Mouse (Mus musculus) adrenal gland, adult (tissue): ENCODE measurements around the gene Gng12.
A peak's percentile ranks its signal among the peaks of the same experiment; 100 is the strongest.
"Not testable (repeated sequence)": the region's sequence is repeated elsewhere in the genome, so short reads cannot be mapped to it uniquely, and the experiment has no call there.

Experiments
- DNase-seq, 2 experiments: peaks; one replicate each; pipeline ENCODE4 v3.0.0; 2022 to 2023; ENCODE audit warnings: low spot score in 1 of 2; ENCODE audit not compliant: inconsistent age in 2 of 2

Gene Gng12

GRCm38 (mm10) chr6:66988363-66988762, 92.2 kb downstream of the Gng12 start:
- DNase-seq: no peak

GRCm38 (mm10) chr6:66989037-66989436, 92.8 kb downstream of the Gng12 start:
- DNase-seq: no peak

GRCm38 (mm10) chr6:66989518-66989917, 93.3 kb downstream of the Gng12 start:
- DNase-seq: no peak

DNA sequence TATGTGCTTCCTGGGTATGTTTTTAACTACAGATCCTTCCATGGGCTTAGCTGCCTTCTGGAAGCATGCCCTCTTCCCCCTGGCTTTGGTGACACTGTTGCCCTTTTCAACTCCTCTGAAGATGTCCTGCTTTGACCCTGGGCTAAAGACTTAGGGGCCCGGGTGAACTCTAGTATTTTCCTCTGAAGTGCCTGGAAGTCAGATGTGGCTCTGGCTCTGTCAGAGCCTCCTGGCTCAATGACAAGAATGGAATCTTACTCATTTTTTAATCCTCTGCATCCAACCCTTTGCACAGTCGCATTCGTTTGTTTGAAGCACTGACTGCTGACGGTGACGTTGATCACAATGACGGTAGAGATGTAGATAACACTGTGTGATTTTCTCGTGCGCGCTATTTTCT, 96.0 kb downstream of the Gng12 start:
- DNase-seq: peak; percentile 21 to 66

GRCm38 (mm10) chr6:66992786-66993185, 96.6 kb downstream of the Gng12 start:
- no peak for DNase-seq

DNA sequence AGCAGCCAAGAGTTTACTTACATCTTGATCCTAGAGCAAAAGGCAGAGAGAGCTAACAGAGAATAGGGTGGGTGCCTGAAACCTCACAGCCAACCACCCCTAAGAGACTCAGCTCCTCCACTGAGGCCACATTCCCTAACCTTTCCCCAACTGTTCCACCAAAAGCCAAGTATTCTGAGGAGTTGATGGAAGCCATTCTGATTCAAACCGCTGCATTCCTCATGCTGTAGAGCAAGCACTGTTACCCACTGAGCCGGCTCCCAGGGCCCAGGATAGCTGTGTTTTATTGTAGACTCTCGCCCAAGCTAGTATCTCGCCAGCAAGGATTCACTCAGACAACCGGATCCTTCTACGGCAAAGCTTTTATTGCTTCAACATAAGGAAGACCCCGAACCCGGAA, 98.8 kb downstream of the Gng12 start:
- DNase-seq: no peak

GRCm38 (mm10) chr6:66995825-66996224, 99.6 kb downstream of the Gng12 start:
- DNase-seq: no peak

DNA sequence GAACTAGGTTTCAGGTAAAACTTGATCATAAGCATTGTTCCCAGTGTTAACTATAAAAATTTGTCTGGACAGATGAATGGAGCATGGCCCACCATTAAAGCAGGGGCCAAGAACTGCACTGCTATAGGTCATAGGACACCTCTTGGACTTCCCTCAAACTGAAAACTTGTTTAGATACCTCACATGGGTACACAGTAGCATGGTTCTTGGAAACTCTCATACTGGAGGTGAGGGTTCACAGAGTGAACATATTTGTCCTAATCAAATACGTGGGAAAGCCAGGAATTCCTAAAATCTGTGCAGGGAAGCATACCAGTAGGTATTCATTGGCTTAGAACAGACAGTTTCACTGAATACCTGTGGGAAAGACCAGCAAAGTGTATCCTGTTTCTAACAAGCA, 100.1 kb downstream of the Gng12 start:
- no peak for DNase-seq

DNA sequence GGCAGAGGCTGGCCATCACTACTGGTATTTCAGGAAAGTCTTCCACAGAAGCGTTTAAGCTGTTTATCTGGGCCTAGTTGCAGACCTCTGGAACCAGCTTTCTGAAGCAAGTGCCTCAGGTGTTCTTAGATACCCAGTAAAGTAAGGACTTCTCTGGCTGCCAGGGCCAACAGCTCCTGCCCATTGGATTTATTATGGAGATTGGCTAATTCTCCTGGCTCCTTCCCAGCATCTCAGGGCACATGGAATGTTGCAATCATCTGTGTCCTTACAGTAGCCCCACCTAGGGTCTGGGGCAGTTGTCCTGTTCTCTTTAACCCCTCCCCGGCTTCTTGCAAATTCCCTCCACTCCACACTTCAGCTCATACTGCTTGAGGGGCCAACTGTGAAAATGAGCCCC, 102.4 kb downstream of the Gng12 start:
- peak; percentile 45 to 92 for DNase-seq

DNA sequence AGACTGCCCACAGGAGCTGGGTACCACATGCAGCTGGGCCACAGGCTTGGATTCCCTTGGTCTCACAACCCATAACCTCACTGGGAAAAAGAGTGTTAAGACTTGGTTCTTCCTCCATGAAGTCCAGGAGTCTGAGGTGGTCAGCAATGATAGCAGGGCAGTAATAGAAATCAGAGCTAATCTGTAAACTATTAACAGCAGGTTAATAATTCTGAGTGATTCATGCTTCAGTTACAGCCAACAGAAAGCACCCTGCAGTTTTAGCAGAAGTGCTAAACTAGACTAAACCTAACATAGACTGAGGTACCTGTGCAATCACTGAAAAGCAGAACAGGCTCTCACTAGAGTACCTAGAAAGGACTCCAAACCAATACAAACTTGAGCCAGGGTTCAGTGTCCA, 103.6 kb downstream of the Gng12 start:
- no peak for DNase-seq

DNA sequence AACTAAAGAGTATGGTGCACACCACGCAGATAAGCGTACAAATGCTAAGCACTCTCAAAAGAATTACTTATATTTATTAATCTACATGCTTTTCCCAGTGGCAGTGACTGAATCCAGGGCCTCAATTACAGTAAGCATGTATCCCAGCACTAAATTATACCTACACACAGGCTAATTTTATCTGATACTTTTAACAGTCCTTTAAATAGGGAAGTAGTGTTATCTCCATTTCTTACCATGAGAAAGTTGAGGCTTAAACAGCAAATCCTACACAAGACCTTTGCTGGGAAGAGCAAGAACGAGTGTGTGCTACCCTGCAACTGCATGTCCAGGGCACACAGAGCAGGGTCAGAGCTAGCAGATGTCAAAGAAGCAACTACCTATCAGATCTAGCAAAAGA, 113.7 kb downstream of the Gng12 start:
- no peak for DNase-seq

GRCm38 (mm10) chr6:67010370-67011216, 114.4 kb downstream of the Gng12 start:
- no peak for DNase-seq

DNA sequence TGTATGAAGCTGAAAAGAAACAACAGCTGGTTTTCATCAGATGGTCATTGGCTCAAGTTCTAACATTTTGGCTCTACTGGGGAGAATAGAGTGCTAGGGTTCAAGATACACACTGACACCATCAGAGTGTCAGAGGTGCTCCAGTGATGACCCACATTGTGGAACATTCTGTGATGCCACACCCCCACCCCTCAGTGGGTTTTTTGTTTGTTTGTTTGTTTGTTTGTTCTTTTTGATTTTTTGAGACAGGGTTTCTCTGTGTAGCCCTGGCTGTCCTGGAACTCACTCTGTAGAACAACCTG, 115.0 kb downstream of the Gng12 start:
- DNase-seq: no peak

GRCm38 (mm10) chr6:67013293-67013948, 117.2 kb downstream of the Gng12 start:
- no peak for DNase-seq

GRCm38 (mm10) chr6:67013949-67014678, 117.9 kb downstream of the Gng12 start:
- no peak for DNase-seq

- peak in 1 of 2 experiments; percentile 56 for DNase-seq
Measured at GRCm38 (mm10) chr6:67014679-67015075, 118.5 kb downstream of the Gng12 start.

DNA sequence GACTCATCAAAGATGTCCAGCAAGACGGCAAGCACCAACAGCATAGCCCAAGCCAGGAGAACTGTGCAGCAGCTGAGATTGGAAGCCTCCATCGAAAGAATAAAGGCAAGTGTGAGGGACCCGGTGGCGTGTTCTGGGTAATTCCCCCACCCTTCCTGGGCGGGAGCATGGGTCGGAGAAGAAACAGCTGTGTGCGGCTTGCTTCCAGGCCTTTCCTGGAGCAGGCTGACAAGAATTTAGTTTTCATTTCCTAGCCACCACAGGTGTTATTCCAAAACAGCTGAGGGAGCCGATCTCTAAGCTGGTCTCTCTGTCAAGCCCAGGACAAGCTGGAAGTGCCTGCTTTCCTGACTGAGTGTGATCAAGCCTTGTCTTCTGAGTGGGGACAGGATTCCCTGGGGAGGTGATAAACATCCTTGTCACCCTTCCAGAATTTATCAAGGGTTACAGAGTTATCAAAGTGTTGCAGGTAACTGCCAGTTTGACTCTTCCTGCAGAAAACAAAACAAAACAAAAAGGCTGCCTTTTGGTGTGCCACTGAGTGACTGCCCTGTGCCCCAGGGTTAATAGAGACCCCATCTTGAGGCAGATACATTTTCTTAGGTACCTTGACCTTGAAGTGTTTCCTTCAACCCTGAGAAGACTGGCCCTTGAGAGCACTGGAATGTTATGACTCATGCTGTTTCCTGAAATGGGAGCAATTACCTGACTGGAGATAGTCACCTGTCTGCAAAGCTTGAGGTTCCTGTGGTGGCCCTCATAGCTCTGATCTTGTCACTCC, 119.7 kb downstream of the Gng12 start:
- DNase-seq: no peak

DNA sequence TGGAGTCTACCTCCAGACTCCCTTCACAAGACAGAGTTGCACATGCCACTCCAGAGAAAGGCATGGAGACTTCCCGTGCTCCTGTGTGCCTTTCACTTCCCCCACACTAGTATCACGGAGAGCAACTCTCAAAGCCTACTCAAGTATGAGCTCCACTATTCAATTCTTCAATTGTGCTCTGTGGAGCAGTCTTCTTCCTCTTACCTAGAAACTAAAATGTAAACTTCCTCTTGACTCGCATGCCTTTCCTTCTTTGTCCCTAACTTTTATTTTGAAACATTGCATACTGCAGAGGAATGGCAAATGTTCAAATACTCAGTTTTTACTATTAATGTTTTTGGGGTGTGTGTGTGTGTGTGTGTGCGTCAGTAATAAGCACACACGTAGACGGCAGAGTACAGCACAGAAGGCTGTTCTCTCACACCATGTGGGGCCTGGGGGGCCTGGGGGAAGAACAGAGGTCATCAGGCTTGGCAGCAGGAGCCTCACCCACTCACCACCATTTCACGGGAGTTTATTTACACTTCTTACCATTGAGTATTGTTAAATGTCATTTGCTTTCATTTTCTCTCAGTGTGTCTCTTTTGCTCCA, 120.4 kb downstream of the Gng12 start:
- no peak for DNase-seq

DNA sequence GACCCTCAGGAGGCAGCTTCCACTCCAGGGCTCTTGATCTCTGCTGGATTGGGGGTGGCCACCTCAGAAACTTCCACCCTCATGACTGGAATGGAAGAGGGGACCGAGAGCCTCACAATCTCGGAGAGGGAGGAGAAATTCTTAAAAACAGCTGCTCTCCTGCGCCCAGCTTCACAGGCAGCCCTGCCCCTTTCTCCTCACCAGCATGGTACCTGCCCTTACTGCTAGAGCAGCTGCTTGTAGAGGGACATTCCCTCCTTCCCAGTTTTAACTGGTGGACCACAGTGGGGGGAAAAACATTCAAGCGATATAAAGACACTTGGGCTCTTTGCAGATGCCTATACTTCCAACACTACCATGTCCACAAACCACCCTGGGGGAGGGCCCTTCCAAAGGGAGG, 122.2 kb downstream of the Gng12 start:
- no peak for DNase-seq

- not testable (repeated sequence) for DNase-seq
Measured at GRCm38 (mm10) chr6:67019001-67019400, 122.8 kb downstream of the Gng12 start.

DNA sequence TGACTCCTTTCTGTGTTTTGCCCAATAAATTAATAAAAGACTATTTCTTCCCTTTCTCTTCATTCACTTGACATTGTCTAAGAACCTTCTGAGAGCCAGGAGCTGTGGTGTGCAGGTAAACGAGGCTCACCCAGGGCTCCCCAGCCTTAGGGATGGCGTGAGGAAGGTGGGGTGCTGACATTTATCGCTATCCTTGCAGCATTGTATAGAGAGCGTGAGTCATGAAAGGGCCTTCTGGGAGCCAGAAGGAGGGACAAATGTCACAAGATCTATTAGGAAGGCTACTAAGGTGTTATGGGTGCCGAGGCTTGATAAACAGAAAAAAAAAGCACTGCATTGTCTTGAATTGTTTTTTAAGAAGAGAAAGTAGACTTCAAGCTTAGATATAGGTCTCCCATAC, 125.1 kb downstream of the Gng12 start:
- DNase-seq: no peak
